Mouse (Mus musculus) megakaryocyte, adult 5-6 weeks (primary cell): ENCODE measurements around the gene Ccnt1. TPM values are rescaled to one million over a fixed set of nuclear protein-coding genes. Genes with fewer than 3 reads are reported as not detected.

Experiments used
- ATAC-seq: 2 replicates; pipeline ENCODE4 v1.8.0; 2016; ENCODE audit warnings: mild to moderate bottlenecking, inconsistent platforms; ENCODE audit not compliant: poor library complexity, severe bottlenecking
- total RNA-seq, 2 experiments: library from RNA; stranded (forward) in 1 of 2; stranded (reverse) in 1 of 2; fragments of 153-499, 151-499 nt in 1 of 2; fragments of 221-1000, 200-1000 nt in 1 of 2; gene quantifications; 2 replicates each; pipeline versions ENCODE4 v1.2.3 to v1.2.4; 2015 to 2017

Ccnt1 gene
- total RNA-seq, 2 experiments from 2014 or later: 38.7 to 43.5 TPM

GRCm38 (mm10) chr15:98512799-98513321 lies 57.9 kb downstream of the Ccnt1 start:
- peak; percentile 58 for ATAC-seq

GRCm38 (mm10) chr15:98512232-98512631 lies 58.5 kb downstream of the Ccnt1 start:
- ATAC-seq: no peak

- peak; percentile 46 for ATAC-seq
Measured at GRCm38 (mm10) chr15:98511386-98511928, 59.3 kb downstream of the Ccnt1 start.

GRCm38 (mm10) chr15:98510438-98511385 lies 60.0 kb downstream of the Ccnt1 start:
- peak; percentile 62 for ATAC-seq

DNA sequence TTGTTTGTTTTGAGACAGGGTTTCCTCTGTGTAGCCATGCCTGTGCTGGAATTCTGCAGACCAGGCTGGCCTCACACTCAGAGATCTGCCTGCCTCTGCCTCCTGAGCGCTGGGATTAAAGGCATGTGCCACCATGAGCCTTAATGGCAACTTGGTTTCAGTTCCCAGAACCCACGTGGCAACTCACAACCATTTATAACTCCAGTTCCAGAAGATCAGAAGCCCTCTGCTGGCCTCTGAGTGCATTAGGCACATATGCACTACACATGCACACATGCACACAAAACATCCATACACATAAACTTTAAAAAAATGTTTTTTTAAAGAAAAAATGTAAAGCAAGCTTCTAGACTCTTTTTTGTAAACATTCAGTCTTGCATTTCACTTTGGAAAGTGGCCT lies 61.3 kb downstream of the Ccnt1 start:
- no peak for ATAC-seq

DNA sequence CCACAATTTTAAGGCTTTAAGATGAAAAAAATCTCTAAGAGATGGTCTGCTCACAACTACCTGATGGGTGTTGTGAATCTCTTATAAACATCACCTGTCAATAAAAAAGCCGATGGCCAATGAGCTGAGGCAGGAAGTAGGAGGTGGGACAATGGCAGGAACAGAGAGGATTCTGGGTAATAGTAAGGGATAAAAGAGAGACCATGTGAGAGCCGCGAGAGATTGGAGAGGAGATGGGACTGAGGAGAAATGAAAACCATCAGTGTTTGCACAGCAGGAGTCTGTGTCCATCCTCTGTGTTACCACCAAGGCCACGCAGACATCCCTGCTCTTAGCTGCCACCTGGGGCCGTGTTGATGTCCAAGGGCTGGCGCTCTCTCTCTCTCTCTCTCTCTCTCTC lies 63.4 kb downstream of the Ccnt1 start:
- ATAC-seq: no peak

- ATAC-seq: peak; percentile 79
Measured at GRCm38 (mm10) chr15:98506253-98506957, 64.3 kb downstream of the Ccnt1 start.

GRCm38 (mm10) chr15:98504514-98504913 lies 66.2 kb downstream of the Ccnt1 start:
- peak; percentile 66 for ATAC-seq

- no peak for ATAC-seq
Measured at GRCm38 (mm10) chr15:98503317-98503716, 67.4 kb downstream of the Ccnt1 start.

DNA sequence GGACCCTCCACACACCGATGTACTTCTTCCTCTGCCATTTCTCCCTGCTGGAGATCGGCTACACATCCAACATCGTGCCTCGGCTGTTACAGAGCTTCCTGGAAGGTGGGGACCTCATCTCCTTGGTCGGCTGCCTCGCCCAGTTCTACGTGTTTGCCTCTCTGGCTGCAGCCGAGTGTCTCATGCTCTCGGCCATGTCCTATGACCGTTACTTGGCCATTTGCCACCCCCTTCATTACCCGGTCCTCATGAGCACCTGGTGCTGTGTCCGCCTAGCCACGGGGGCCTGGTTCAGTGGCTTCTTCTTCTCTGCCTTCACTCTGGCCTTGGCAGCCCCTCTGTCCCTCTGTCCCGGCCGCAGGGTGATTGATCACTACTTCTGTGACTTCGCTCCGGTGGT lies 73.1 kb downstream of the Ccnt1 start:
- ATAC-seq: no peak

GRCm38 (mm10) chr15:98492102-98492501 lies 78.6 kb downstream of the Ccnt1 start, which contains the start of gene Olfr279:
TSS of gene Olfr279 (plus strand) at chr15:98492402.
- no peak for ATAC-seq

- ATAC-seq: 0 out of 2 replicates have a peak, but pooled peaks have one; percentile 35
Measured at GRCm38 (mm10) chr15:98491332-98491731, 79.4 kb downstream of the Ccnt1 start.

Other genes with a start within 250 kb of the Ccnt1 start
- not detected in 2 replicates for gene Olfr284, start 229.9 kb downstream of the Ccnt1 start, total RNA-seq (2015)
- not detected in 2 replicates for gene Olfr284, start 229.9 kb downstream of the Ccnt1 start, total RNA-seq (2017)
- gene Olfr283, start 190.0 kb downstream of the Ccnt1 start, total RNA-seq (2015): not detected in 2 replicates
- not detected in 2 replicates for gene Olfr283, start 190.0 kb downstream of the Ccnt1 start, total RNA-seq (2017)
- not detected in 2 replicates for gene Olfr282, start 139.7 kb downstream of the Ccnt1 start, total RNA-seq (2015)
- gene Olfr282, start 139.7 kb downstream of the Ccnt1 start, total RNA-seq (2017): not detected in 2 replicates
- not detected in 2 replicates for gene Olfr281, start 118.3 kb downstream of the Ccnt1 start, total RNA-seq (2015)
- gene Olfr281, start 118.3 kb downstream of the Ccnt1 start, total RNA-seq (2017): not detected in 2 replicates
- gene OR5BS1P, start 101.0 kb downstream of the Ccnt1 start, total RNA-seq (2015): not detected in 2 replicates
- not detected in 2 replicates for gene OR5BS1P, start 101.0 kb downstream of the Ccnt1 start, total RNA-seq (2017)
- gene Lalba, start 88.2 kb downstream of the Ccnt1 start, total RNA-seq (2015): not detected in 2 replicates
- not detected in 2 replicates for gene Lalba, start 88.2 kb downstream of the Ccnt1 start, total RNA-seq (2017)
- not detected in 2 replicates for gene Olfr279, start 78.5 kb downstream of the Ccnt1 start, total RNA-seq (2015)
- gene Olfr279, start 78.5 kb downstream of the Ccnt1 start, total RNA-seq (2017): not detected in 2 replicates
- 36.7 and 42.7 TPM in 2 replicates for gene Kansl2, start 36.7 kb downstream of the Ccnt1 start, total RNA-seq (2015)
- 30.4 and 31.8 TPM in 2 replicates for gene Kansl2, start 36.7 kb downstream of the Ccnt1 start, total RNA-seq (2017)
- gene 4930415O20Rik, start 81 bp upstream of the Ccnt1 start, total RNA-seq (2015): 0.46 TPM in 1 of 2 replicates, not detected in the other
- gene 4930415O20Rik, start 81 bp upstream of the Ccnt1 start, total RNA-seq (2017): not detected in 2 replicates
- gene Adcy6, start 39.2 kb upstream of the Ccnt1 start, total RNA-seq (2015): 0.31 and 0.71 TPM in 2 replicates
- gene Adcy6, start 39.2 kb upstream of the Ccnt1 start, total RNA-seq (2017): 0.99 and 1.1 TPM in 2 replicates
- 0.04 TPM in 1 of 2 replicates, not detected in the other for gene Cacnb3, start 59.9 kb upstream of the Ccnt1 start, total RNA-seq (2015)
- gene Cacnb3, start 59.9 kb upstream of the Ccnt1 start, total RNA-seq (2017): 0.11 TPM in 1 of 2 replicates, not detected in the other
- gene Ddx23, start 92.0 kb upstream of the Ccnt1 start, total RNA-seq (2015): 20.2 and 23.4 TPM in 2 replicates
- gene Ddx23, start 92.0 kb upstream of the Ccnt1 start, total RNA-seq (2017): 84.3 and 106 TPM in 2 replicates
- gene Rnd1, start 106.5 kb upstream of the Ccnt1 start, total RNA-seq (2015): 0.73 and 1.6 TPM in 2 replicates
- 2.9 and 4.3 TPM in 2 replicates for gene Rnd1, start 106.5 kb upstream of the Ccnt1 start, total RNA-seq (2017)
- not detected in 2 replicates for gene Ccdc65, start 137.3 kb upstream of the Ccnt1 start, total RNA-seq (2015)
- gene Ccdc65, start 137.3 kb upstream of the Ccnt1 start, total RNA-seq (2017): not detected in 2 replicates
- 0.40 TPM in 1 of 2 replicates, not detected in the other for gene Fkbp11, start 157.3 kb upstream of the Ccnt1 start, total RNA-seq (2015)
- 0.33 and 1.4 TPM in 2 replicates for gene Fkbp11, start 157.3 kb upstream of the Ccnt1 start, total RNA-seq (2017)
- gene Arf3, start 192.3 kb upstream of the Ccnt1 start, total RNA-seq (2015): 28.3 and 35.9 TPM in 2 replicates
- gene Arf3, start 192.3 kb upstream of the Ccnt1 start, total RNA-seq (2017): 33.8 and 37.8 TPM in 2 replicates
- 0.04 and 0.34 TPM in 2 replicates for gene Wnt10b, start 207.2 kb upstream of the Ccnt1 start, total RNA-seq (2015)
- gene Wnt10b, start 207.2 kb upstream of the Ccnt1 start, total RNA-seq (2017): not detected in 2 replicates
- gene Wnt1, start 218.9 kb upstream of the Ccnt1 start, total RNA-seq (2015): not detected in 2 replicates
- gene Wnt1, start 218.9 kb upstream of the Ccnt1 start, total RNA-seq (2017): not detected in 2 replicates
- gene Ddn, start 238.6 kb upstream of the Ccnt1 start, total RNA-seq (2015): not detected in 2 replicates
- gene Ddn, start 238.6 kb upstream of the Ccnt1 start, total RNA-seq (2017): 0.15 and 0.16 TPM in 2 replicates